Mouse (Mus musculus): ENCODE measurements around the gene Gm20708. TPM values are rescaled to one million over a fixed set of nuclear protein-coding genes. Genes with fewer than 3 reads are reported as not detected.

Gene Gm20708
- polyA plus RNA-seq, 1 experiment from 2014 or later, result 0.29 TPM

DNA sequence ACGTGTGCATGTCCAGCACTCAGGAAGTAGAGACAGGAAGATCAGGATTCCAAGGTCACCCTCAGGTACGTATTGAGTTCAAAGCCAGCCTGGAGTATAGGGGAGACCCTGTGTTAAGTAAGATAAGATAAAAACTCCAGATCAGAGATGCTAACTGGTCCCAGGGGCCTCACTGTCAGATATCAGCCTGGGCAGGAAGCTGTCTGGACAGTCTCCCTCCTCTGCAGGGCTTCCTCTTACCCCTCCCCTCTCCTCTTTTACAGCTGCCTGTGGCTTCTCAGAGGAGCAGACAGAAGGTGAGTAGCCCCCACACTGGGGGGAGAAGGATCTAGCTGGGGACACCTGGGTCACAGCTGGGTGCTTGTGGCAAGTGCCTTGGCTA is 11.3 kb upstream of the Gm20708 start:
- no peak overlapping the region for H3K27ac ChIP-seq (ENCODE audit: low read length)
- no peak overlapping the region for H3K4me3 ChIP-seq (ENCODE audit: low read length)
- no peaks in the 10 kb centered on the region for H3K27me3 ChIP-seq (replicated peaks; ENCODE audit: control insufficient read depth, insufficient read depth, low read length)
- ATAC-seq, result peak; percentile 22; the same call in 1 of the 2 replicates
- H3K9me3 ChIP-seq (ENCODE audit: control insufficient read depth, low read length), result no peaks in the 10 kb centered on the region
- WGBS, result 16% methylated on average over 2 of the region's 2 CpGs
- H3K9ac ChIP-seq (ENCODE audit: low read depth, low read length), result peak overlapping the region; percentile 33; the same call in 1 of the 2 replicates
- peaks cover 18% of the 10 kb centered on the region for H3K4me1 ChIP-seq (ENCODE audit: control insufficient read depth, insufficient read depth, low read length)
- no peaks in the 10 kb centered on the region for H3K36me3 ChIP-seq (ENCODE audit: control insufficient read depth, insufficient read depth, low read length)
- H3K4me2 ChIP-seq (ENCODE audit: low read depth, low read length), result no peak overlapping the region

DNA sequence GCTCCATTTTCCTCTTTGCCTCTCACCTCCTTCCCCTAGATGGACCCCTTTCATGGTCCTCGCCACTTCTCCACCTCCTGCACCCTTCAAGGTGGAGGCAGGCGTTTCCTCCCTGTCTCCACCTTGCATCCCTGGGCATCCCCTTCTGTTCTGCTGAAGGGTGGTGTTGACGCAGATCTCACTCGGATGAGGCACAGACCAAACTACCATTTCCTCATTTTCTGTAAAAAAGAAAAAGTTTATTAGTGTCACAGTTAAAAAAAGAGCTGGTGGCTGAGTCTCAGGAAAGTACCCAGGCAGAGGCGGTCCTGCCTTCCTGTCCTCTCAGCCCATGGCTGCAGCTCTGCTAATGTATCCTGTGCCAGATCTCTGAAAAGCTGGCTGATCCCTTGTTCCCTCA is 10.3 kb upstream of the Gm20708 start:
- Histone ChIP-seq H3K36me3 (ENCODE audit: control insufficient read depth, insufficient read depth, low read length) (no peaks in the 10 kb centered on the region), H3K4me2 (ENCODE audit: low read depth, low read length) (no peak overlapping the region), H3K27me3 (replicated peaks; ENCODE audit: control insufficient read depth, insufficient read depth, low read length) (no peaks in the 10 kb centered on the region), H3K9ac (ENCODE audit: low read depth, low read length) (no peak overlapping the region), H3K4me3 (ENCODE audit: low read length) (no peak overlapping the region), H3K27ac (ENCODE audit: low read length) (no peak overlapping the region), H3K4me1 (ENCODE audit: control insufficient read depth, insufficient read depth, low read length) (peaks cover 15% of the 10 kb centered on the region), H3K9me3 (ENCODE audit: control insufficient read depth, low read length) (no peaks in the 10 kb centered on the region)
- no peak for ATAC-seq
- WGBS, result 73% methylated on average over 5 of the region's 5 CpGs

- peaks cover 15% of the 10 kb centered on the region for H3K4me1 ChIP-seq (ENCODE audit: control insufficient read depth, insufficient read depth, low read length)
- 77% methylated on average over 7 of the region's 7 CpGs for WGBS
- H3K27me3 ChIP-seq (replicated peaks; ENCODE audit: control insufficient read depth, insufficient read depth, low read length), result no peaks in the 10 kb centered on the region
- H3K4me3 ChIP-seq (ENCODE audit: low read length), result no peak overlapping the region
- H3K36me3 ChIP-seq (ENCODE audit: control insufficient read depth, insufficient read depth, low read length), result no peaks in the 10 kb centered on the region
- H3K9me3 ChIP-seq (ENCODE audit: control insufficient read depth, low read length), result no peaks in the 10 kb centered on the region
- no peak overlapping the region for H3K4me2 ChIP-seq (ENCODE audit: low read depth, low read length)
- no peak for ATAC-seq
- no peak overlapping the region for H3K9ac ChIP-seq (ENCODE audit: low read depth, low read length)
- H3K27ac ChIP-seq (ENCODE audit: low read length), result no peak overlapping the region
Measured at GRCm38 (mm10) chr11:117800038-117800437, 9.4 kb upstream of the Gm20708 start.

DNA sequence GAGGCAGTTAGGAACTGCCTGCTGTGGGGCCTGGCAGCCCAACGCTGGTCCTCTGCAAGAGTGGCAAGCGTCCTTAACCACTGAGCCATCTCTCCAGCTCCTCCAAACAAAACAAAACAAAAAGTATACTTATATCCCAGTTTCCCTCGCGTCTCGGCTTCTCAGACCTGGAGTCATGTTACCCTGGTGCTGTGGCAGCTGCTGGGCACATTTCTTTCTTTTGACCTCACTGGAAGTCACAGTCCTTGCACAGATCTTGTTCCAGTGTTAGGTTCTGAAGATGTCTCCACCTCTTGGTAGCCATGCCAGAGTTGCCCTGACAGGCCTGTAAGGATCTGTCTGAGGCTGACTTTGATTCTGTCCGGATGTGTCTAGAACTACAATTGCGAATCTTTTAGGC is 7.8 kb upstream of the Gm20708 start:
- no peak for ATAC-seq
- Histone ChIP-seq H3K4me1 (ENCODE audit: control insufficient read depth, insufficient read depth, low read length) (peaks cover 15% of the 10 kb centered on the region), H3K27ac (ENCODE audit: low read length) (no peak overlapping the region), H3K9ac (ENCODE audit: low read depth, low read length) (no peak overlapping the region), H3K9me3 (ENCODE audit: control insufficient read depth, low read length) (no peaks in the 10 kb centered on the region), H3K27me3 (replicated peaks; ENCODE audit: control insufficient read depth, insufficient read depth, low read length) (no peaks in the 10 kb centered on the region), H3K36me3 (ENCODE audit: control insufficient read depth, insufficient read depth, low read length) (no peaks in the 10 kb centered on the region), H3K4me2 (ENCODE audit: low read depth, low read length) (no peak overlapping the region), H3K4me3 (ENCODE audit: low read length) (no peak overlapping the region)
- WGBS, result 72% methylated on average over 7 of the region's 7 CpGs

GRCm38 (mm10) chr11:117803166-117803688 is 6.2 kb upstream of the Gm20708 start:
- H3K27me3 ChIP-seq (replicated peaks; ENCODE audit: control insufficient read depth, insufficient read depth, low read length), result no peaks in the 10 kb centered on the region
- no peaks in the 10 kb centered on the region for H3K9me3 ChIP-seq (ENCODE audit: control insufficient read depth, low read length)
- 0 out of 2 replicates have a peak, but pooled peaks have one; percentile 5 for ATAC-seq
- 0 out of 2 replicates have a peak overlapping the region, but pooled peaks have one; percentile 23 for H3K27ac ChIP-seq (ENCODE audit: low read length)
- H3K4me1 ChIP-seq (ENCODE audit: control insufficient read depth, insufficient read depth, low read length), result peaks cover 9% of the 10 kb centered on the region
- WGBS, result 78% methylated on average over 3 of the region's 3 CpGs
- no peak overlapping the region for H3K4me2 ChIP-seq (ENCODE audit: low read depth, low read length)
- no peak overlapping the region for H3K4me3 ChIP-seq (ENCODE audit: low read length)
- H3K9ac ChIP-seq (ENCODE audit: low read depth, low read length), result no peak overlapping the region
- H3K36me3 ChIP-seq (ENCODE audit: control insufficient read depth, insufficient read depth, low read length), result no peaks in the 10 kb centered on the region

DNA sequence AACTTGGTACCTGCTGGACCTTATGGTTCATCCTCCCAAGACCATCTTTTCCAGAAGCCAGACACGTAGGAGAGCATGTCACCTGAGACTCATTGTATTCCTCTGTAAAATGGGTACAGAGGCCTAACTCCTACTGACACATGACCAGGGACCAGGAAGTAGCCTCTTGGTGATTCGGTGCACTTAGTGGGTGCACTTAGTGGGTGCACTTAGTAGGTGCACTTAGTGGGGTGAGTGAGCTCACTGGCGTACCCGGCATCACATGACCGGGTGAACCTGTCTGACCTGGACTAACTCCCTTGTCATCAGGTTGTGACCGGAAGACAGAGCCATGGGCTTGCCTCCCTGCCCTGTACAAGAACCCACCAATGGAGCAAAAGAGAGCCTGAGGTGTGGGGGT is 2.7 kb upstream of the Gm20708 start:
- peaks cover 16% of the 10 kb centered on the region for H3K4me1 ChIP-seq (ENCODE audit: control insufficient read depth, insufficient read depth, low read length)
- H3K36me3 ChIP-seq (ENCODE audit: control insufficient read depth, insufficient read depth, low read length), result no peaks in the 10 kb centered on the region
- H3K4me2 ChIP-seq (ENCODE audit: low read depth, low read length), result no peak overlapping the region
- no peak overlapping the region for H3K27ac ChIP-seq (ENCODE audit: low read length)
- 95% methylated on average over 6 of the region's 6 CpGs for WGBS
- no peaks in the 10 kb centered on the region for H3K9me3 ChIP-seq (ENCODE audit: control insufficient read depth, low read length)
- no peak overlapping the region for H3K4me3 ChIP-seq (ENCODE audit: low read length)
- no peaks in the 10 kb centered on the region for H3K27me3 ChIP-seq (replicated peaks; ENCODE audit: control insufficient read depth, insufficient read depth, low read length)
- ATAC-seq, result no peak
- no peak overlapping the region for H3K9ac ChIP-seq (ENCODE audit: low read depth, low read length)

DNA sequence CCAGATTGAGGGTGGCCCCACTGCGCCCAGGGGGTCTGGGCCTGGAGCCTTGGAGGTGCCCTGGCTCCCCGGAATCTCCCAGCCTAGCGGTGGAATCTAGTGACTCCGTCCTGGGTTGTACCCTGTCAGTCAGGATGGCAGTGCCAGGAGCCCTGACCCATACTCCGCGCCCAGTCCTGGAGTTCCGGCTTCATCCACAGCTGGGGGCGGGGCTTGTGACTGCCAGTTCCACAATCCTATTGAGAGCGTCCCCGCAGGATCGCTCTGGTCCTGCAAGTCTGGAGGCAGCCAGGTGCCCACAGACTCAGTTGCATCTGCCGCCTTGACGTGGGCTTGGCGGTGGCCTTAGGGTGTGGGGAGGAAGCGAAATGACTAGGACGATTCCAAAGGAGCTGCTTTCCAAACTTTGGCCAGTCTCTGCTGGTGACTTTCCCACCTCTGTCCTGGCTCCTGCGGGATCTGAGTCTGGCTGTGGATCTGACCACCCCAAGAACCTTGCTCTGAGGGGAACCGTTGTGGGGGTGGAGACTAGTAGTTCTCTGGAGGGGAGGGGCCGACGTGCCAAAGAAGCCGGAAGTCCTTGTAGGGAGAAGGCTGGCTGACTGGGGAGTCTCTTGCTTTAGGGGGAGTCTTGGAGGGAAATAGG is 1.1 kb downstream of the Gm20708 start:
- peaks cover 8% of the 10 kb centered on the region; the same call in 1 of the 2 replicates for H3K36me3 ChIP-seq (ENCODE audit: control insufficient read depth, insufficient read depth, low read length)
- H3K27me3 ChIP-seq (replicated peaks; ENCODE audit: control insufficient read depth, insufficient read depth, low read length), result no peaks in the 10 kb centered on the region
- peak overlapping the region; percentile 92 for H3K9ac ChIP-seq (ENCODE audit: low read depth, low read length)
- no peaks in the 10 kb centered on the region for H3K9me3 ChIP-seq (ENCODE audit: control insufficient read depth, low read length)
- peaks cover 15% of the 10 kb centered on the region for H3K4me1 ChIP-seq (ENCODE audit: control insufficient read depth, insufficient read depth, low read length)
- ATAC-seq, result peak; percentile 89
- peak overlapping the region; percentile 90 for H3K4me2 ChIP-seq (ENCODE audit: low read depth, low read length)
- peak overlapping the region; percentile 90 for H3K27ac ChIP-seq (ENCODE audit: low read length)
- 1% methylated on average over 21 of the region's 21 CpGs for WGBS
- peak overlapping the region; percentile 88 for H3K4me3 ChIP-seq (ENCODE audit: low read length)

DNA sequence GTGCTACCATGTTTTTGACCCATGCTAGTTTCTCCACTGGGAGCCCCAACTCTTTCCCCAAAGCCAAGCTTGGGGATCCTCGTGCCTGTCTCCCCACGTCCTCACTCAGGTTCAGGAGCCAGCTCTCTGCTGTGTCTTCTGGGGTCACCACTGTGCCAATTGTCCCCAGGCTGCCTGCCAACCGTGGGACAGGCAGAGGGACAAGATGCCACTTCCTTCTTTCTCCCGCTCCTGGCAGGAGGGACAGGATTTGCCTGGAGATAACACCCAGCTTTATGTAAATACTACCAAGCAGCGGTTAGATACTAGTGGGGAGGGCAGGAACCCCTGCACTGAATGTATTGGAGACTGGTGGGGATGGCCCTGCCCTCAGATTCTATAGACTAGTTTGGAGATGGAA is 4.4 kb downstream of the Gm20708 start:
- no peaks in the 10 kb centered on the region for H3K9me3 ChIP-seq (ENCODE audit: control insufficient read depth, low read length)
- peaks cover 24% of the 10 kb centered on the region for H3K4me1 ChIP-seq (ENCODE audit: control insufficient read depth, insufficient read depth, low read length)
- 60% methylated on average over 5 of the region's 5 CpGs for WGBS
- no peaks in the 10 kb centered on the region for H3K27me3 ChIP-seq (replicated peaks; ENCODE audit: control insufficient read depth, insufficient read depth, low read length)
- no peak overlapping the region for H3K27ac ChIP-seq (ENCODE audit: low read length)
- H3K4me3 ChIP-seq (ENCODE audit: low read length), result no peak overlapping the region
- H3K36me3 ChIP-seq (ENCODE audit: control insufficient read depth, insufficient read depth, low read length), result peaks cover 18% of the 10 kb centered on the region
- H3K4me2 ChIP-seq (ENCODE audit: low read depth, low read length), result no peak overlapping the region
- no peak overlapping the region for H3K9ac ChIP-seq (ENCODE audit: low read depth, low read length)
- ATAC-seq, result no peak

GRCm38 (mm10) chr11:117814704-117815366 is 5.4 kb downstream of the Gm20708 start:
- 96% methylated on average over 6 of the region's 6 CpGs for WGBS
- Histone ChIP-seq H3K36me3 (ENCODE audit: control insufficient read depth, insufficient read depth, low read length) (peaks cover 18% of the 10 kb centered on the region), H3K4me2 (ENCODE audit: low read depth, low read length) (no peak overlapping the region), H3K9ac (ENCODE audit: low read depth, low read length) (no peak overlapping the region), H3K27me3 (replicated peaks; ENCODE audit: control insufficient read depth, insufficient read depth, low read length) (no peaks in the 10 kb centered on the region), H3K9me3 (ENCODE audit: control insufficient read depth, low read length) (no peaks in the 10 kb centered on the region), H3K4me1 (ENCODE audit: control insufficient read depth, insufficient read depth, low read length) (peaks cover 21% of the 10 kb centered on the region; the same call in 1 of the 2 replicates), H3K27ac (ENCODE audit: low read length) (peak overlapping the region; percentile 8; the same call in 1 of the 2 replicates), H3K4me3 (ENCODE audit: low read length) (no peak overlapping the region)
- ATAC-seq, result no peak

Data from intestine, embryonic 16.5 days (tissue).